8 mouse cellular contexts compared by ENCODE assay signal in genomic region chr11:73049335-73049734, GRCm38 (mm10). TPM values are rescaled to one million over a fixed set of nuclear protein-coding genes. Genes with fewer than 3 reads are reported as not detected.
DNase-seq lines count a peak whose midpoint lies in the region; ATAC-seq and TF ChIP-seq lines count a peak whose summit lies in the region.

No protein-coding gene starts in this region.

- no peak for ATAC-seq in heart, embryonic 11.5 days (replicated peaks; ENCODE audit: insufficient number of reproducible peaks, low FRiP score, low TSS enrichment)
- no peak for ATAC-seq in kidney, embryonic 16.5 days (ENCODE audit: low FRiP score, low TSS enrichment)
- ATAC-seq in liver, embryonic 12.5 days, result no peak
- ATAC-seq in stomach, embryonic 15.5 days (ENCODE audit: insufficient read depth, low FRiP score, low read depth), result no peak

- no peak overlapping the region for H3K4me3 ChIP-seq in bone marrow, adult 2 months (replicated peaks; ENCODE audit: control insufficient read depth, low read depth, low read length)
- H3K4me3 ChIP-seq in embryonic fibroblast, embryonic 13.5 days (ENCODE audit: insufficient read depth, low read length), result peak overlapping the region; percentile 85
- peak overlapping the region; percentile 58; the same call in 1 of the 2 replicates for H3K4me3 ChIP-seq in heart, embryonic 11.5 days (ENCODE audit: low read depth, low read length)
- H3K4me3 ChIP-seq in kidney, embryonic 16.5 days (ENCODE audit: low read length), result peak overlapping the region; percentile 93; the same call in 1 of the 2 replicates
- peak overlapping the region; percentile 95 for H3K4me3 ChIP-seq in liver, embryonic 12.5 days
- H3K4me3 ChIP-seq in stomach, embryonic 15.5 days (replicated peaks), result peak overlapping the region; percentile 95

- TF ChIP-seq POLR2A in bone marrow, adult 2 months (IDR thresholded peaks at IDR 0.05; ENCODE audit: borderline replicate concordance, control insufficient read depth, low read depth, low read length), result no peak
- TF ChIP-seq POLR2A in embryonic fibroblast, embryonic 13.5 days (IDR thresholded peaks at IDR 0.05; ENCODE audit: low read depth, low read length), result no peak

- H3K36me3 ChIP-seq in heart, embryonic 11.5 days (ENCODE audit: control insufficient read depth, insufficient read depth, low read length), result peaks cover 9% of the 10 kb centered on the region
- peaks cover 20% of the 10 kb centered on the region for H3K36me3 ChIP-seq in kidney, embryonic 16.5 days (ENCODE audit: insufficient read depth, low read length)
- H3K36me3 ChIP-seq in liver, embryonic 12.5 days, result peaks cover 44% of the 10 kb centered on the region
- H3K36me3 ChIP-seq in stomach, embryonic 15.5 days, result peaks cover 16% of the 10 kb centered on the region; the same call in 1 of the 2 replicates

- 0 out of 2 replicates have a peak overlapping the region, but pooled peaks have one; percentile 34 for H3K9ac ChIP-seq in heart, embryonic 11.5 days (ENCODE audit: low read depth, low read length)
- H3K9ac ChIP-seq in kidney, embryonic 16.5 days (replicated peaks; ENCODE audit: low read length), result peak overlapping the region; percentile 33; the same call in 1 of the 2 replicates
- H3K9ac ChIP-seq in liver, embryonic 12.5 days, result peak overlapping the region; percentile 94
- H3K9ac ChIP-seq in stomach, embryonic 15.5 days, result no peak overlapping the region

- no peak overlapping the region for H3K27ac ChIP-seq in bone marrow, adult 2 months (ENCODE audit: control insufficient read depth, insufficient read depth, low read depth, low read length, poor library complexity)
- no peak overlapping the region for H3K27ac ChIP-seq in embryonic fibroblast, embryonic 13.5 days (ENCODE audit: insufficient read depth, low read length)
- H3K27ac ChIP-seq in heart, embryonic 11.5 days (ENCODE audit: low read depth, low read length), result peak overlapping the region; percentile 22; the same call in 1 of the 2 replicates
- 0 out of 2 replicates have a peak overlapping the region, but pooled peaks have one; percentile 25 for H3K27ac ChIP-seq in kidney, embryonic 16.5 days (ENCODE audit: low read length)
- peak overlapping the region; percentile 90; the same call in 1 of the 2 replicates for H3K27ac ChIP-seq in liver, embryonic 12.5 days
- no peak overlapping the region for H3K27ac ChIP-seq in stomach, embryonic 15.5 days

- 14% methylated on average over 4 of the region's 4 CpGs for WGBS in bone marrow, adult 2 months
- WGBS in heart, embryonic 11.5 days (ENCODE audit: insufficient replicate concordance), result 8% methylated on average over 4 of the region's 4 CpGs
- WGBS in kidney, embryonic 16.5 days, result 5% methylated on average over 4 of the region's 4 CpGs
- 6% methylated on average over 4 of the region's 4 CpGs for WGBS in liver, embryonic 12.5 days (ENCODE audit: insufficient replicate concordance)
- 3% methylated on average over 4 of the region's 4 CpGs for WGBS in stomach, embryonic 15.5 days

- peak overlapping the region; percentile 88 for H3K4me2 ChIP-seq in heart, embryonic 11.5 days
- peak overlapping the region; percentile 85 for H3K4me2 ChIP-seq in kidney, embryonic 16.5 days (replicated peaks; ENCODE audit: low read depth, low read length)
- H3K4me2 ChIP-seq in liver, embryonic 12.5 days, result peak overlapping the region; percentile 83
- peak overlapping the region; percentile 56 for H3K4me2 ChIP-seq in stomach, embryonic 15.5 days

- peak; percentile 68 for DNase-seq in CD4-positive helper T cell, adult 2 months (ENCODE audit: low read depth, low spot score)
- DNase-seq in natural killer cell, adult 2 months (ENCODE audit: low spot score in 2 of 2), result peak; percentile 40 to 57

- no peaks in the 10 kb centered on the region for H3K27me3 ChIP-seq in heart, embryonic 11.5 days (ENCODE audit: control insufficient read depth, insufficient read depth, low read length)
- H3K27me3 ChIP-seq in kidney, embryonic 16.5 days (ENCODE audit: insufficient read depth, low read length), result no peaks in the 10 kb centered on the region
- H3K27me3 ChIP-seq in liver, embryonic 12.5 days (replicated peaks), result no peaks in the 10 kb centered on the region
- H3K27me3 ChIP-seq in stomach, embryonic 15.5 days (replicated peaks), result no peaks in the 10 kb centered on the region

- peak; percentile 77 for TF ChIP-seq CTCF in bone marrow, adult 2 months (IDR thresholded peaks at IDR 0.05; ENCODE audit: control insufficient read depth, insufficient read depth, low read length)
- peak; percentile 43; the same call in 1 of the 2 replicates for TF ChIP-seq CTCF in embryonic fibroblast, embryonic 13.5 days (IDR thresholded peaks at IDR 0.05; ENCODE audit: borderline replicate concordance, insufficient read depth, low read length)

- no peaks in the 10 kb centered on the region for H3K9me3 ChIP-seq in heart, embryonic 11.5 days (replicated peaks; ENCODE audit: control insufficient read depth, low read length)
- H3K9me3 ChIP-seq in kidney, embryonic 16.5 days (ENCODE audit: low read length), result no peaks in the 10 kb centered on the region
- no peaks in the 10 kb centered on the region for H3K9me3 ChIP-seq in liver, embryonic 12.5 days (replicated peaks)
- no peaks in the 10 kb centered on the region for H3K9me3 ChIP-seq in stomach, embryonic 15.5 days

- no peaks in the 10 kb centered on the region; the same call in none of the 2 replicates for H3K4me1 ChIP-seq in bone marrow, adult 2 months (ENCODE audit: control insufficient read depth, insufficient read depth, low read length)
- H3K4me1 ChIP-seq in embryonic fibroblast, embryonic 13.5 days (ENCODE audit: control insufficient read depth, insufficient read depth, low read length), result no peaks in the 10 kb centered on the region
- peaks cover 22% of the 10 kb centered on the region for H3K4me1 ChIP-seq in heart, embryonic 11.5 days (ENCODE audit: control insufficient read depth, insufficient read depth, low read length)
- H3K4me1 ChIP-seq in kidney, embryonic 16.5 days (ENCODE audit: insufficient read depth, low read length), result peaks cover 18% of the 10 kb centered on the region
- H3K4me1 ChIP-seq in liver, embryonic 12.5 days, result peaks cover 26% of the 10 kb centered on the region
- peaks cover 12% of the 10 kb centered on the region; the same call in 1 of the 2 replicates for H3K4me1 ChIP-seq in stomach, embryonic 15.5 days

RNA-seq across cellular contexts. Expression of gene Ncbp3, which starts 1.8 kb away (rescaled TPM):
- 6.8 and 8.0 TPM in 2 replicates for polyA plus RNA-seq in bone marrow, adult 2 months (2011; ENCODE audit: insufficient read depth, insufficient read length, low replicate concordance, missing spikeins)
- polyA plus RNA-seq in embryonic fibroblast, embryonic 13.5 days (2011; ENCODE audit: insufficient read length, low read depth, missing spikeins), result 10.2 and 11.1 TPM in 2 replicates
- 9.6 and 10.3 TPM in 2 replicates for polyA plus RNA-seq in heart, embryonic 11.5 days (2014; fragmentation: Nextera tagmentation; extraction: Ambion mirVana)
- 11.1 and 12.7 TPM in 2 replicates for polyA plus RNA-seq in kidney, embryonic 16.5 days (2015; fragmentation: Nextera tagmentation; extraction: Ambion mirVana)
- 7.5 and 7.9 TPM in 2 replicates for polyA plus RNA-seq in liver, embryonic 12.5 days (2016; fragmentation: Nextera tagmentation; extraction: Ambion mirVana)
- polyA plus RNA-seq in stomach, embryonic 15.5 days (2015; fragmentation: Nextera tagmentation; extraction: Ambion mirVana), result 10.4 and 12.0 TPM in 2 replicates

RNA-seq across cellular contexts. Expression of gene Camkk1, which starts 30.5 kb away (rescaled TPM):
- 3.3 and 8.7 TPM in 2 replicates for polyA plus RNA-seq in bone marrow, adult 2 months (2011; ENCODE audit: insufficient read depth, insufficient read length, low replicate concordance, missing spikeins)
- 4.2 and 6.7 TPM in 2 replicates for polyA plus RNA-seq in embryonic fibroblast, embryonic 13.5 days (2011; ENCODE audit: insufficient read length, low read depth, missing spikeins)
- 1.3 and 1.5 TPM in 2 replicates for polyA plus RNA-seq in heart, embryonic 11.5 days (2014; fragmentation: Nextera tagmentation; extraction: Ambion mirVana)
- 7.4 and 7.7 TPM in 2 replicates for polyA plus RNA-seq in kidney, embryonic 16.5 days (2015; fragmentation: Nextera tagmentation; extraction: Ambion mirVana)
- polyA plus RNA-seq in liver, embryonic 12.5 days (2016; fragmentation: Nextera tagmentation; extraction: Ambion mirVana), result 1.8 and 1.9 TPM in 2 replicates
- 10.6 and 10.9 TPM in 2 replicates for polyA plus RNA-seq in stomach, embryonic 15.5 days (2015; fragmentation: Nextera tagmentation; extraction: Ambion mirVana)

RNA-seq across cellular contexts. Expression of gene Itgae, which starts 41.0 kb away (rescaled TPM):
- 1.2 TPM in 1 of 2 replicates, not detected in the other for polyA plus RNA-seq in bone marrow, adult 2 months (2011; ENCODE audit: insufficient read depth, insufficient read length, low replicate concordance, missing spikeins)
- polyA plus RNA-seq in embryonic fibroblast, embryonic 13.5 days (2011; ENCODE audit: insufficient read length, low read depth, missing spikeins), result not detected in 2 replicates
- 0.31 and 0.34 TPM in 2 replicates for polyA plus RNA-seq in heart, embryonic 11.5 days (2014; fragmentation: Nextera tagmentation; extraction: Ambion mirVana)
- 0.24 and 0.44 TPM in 2 replicates for polyA plus RNA-seq in kidney, embryonic 16.5 days (2015; fragmentation: Nextera tagmentation; extraction: Ambion mirVana)
- polyA plus RNA-seq in liver, embryonic 12.5 days (2016; fragmentation: Nextera tagmentation; extraction: Ambion mirVana), result 0.14 and 0.19 TPM in 2 replicates
- 0.33 and 0.57 TPM in 2 replicates for polyA plus RNA-seq in stomach, embryonic 15.5 days (2015; fragmentation: Nextera tagmentation; extraction: Ambion mirVana)

RNA-seq across cellular contexts. Expression of gene P2rx1, which starts 50.4 kb away (rescaled TPM):
- polyA plus RNA-seq in bone marrow, adult 2 months (2011; ENCODE audit: insufficient read depth, insufficient read length, low replicate concordance, missing spikeins), result 19.8 and 31.7 TPM in 2 replicates
- not detected in 2 replicates for polyA plus RNA-seq in embryonic fibroblast, embryonic 13.5 days (2011; ENCODE audit: insufficient read length, low read depth, missing spikeins)
- 2.9 and 4.0 TPM in 2 replicates for polyA plus RNA-seq in heart, embryonic 11.5 days (2014; fragmentation: Nextera tagmentation; extraction: Ambion mirVana)
- 1.7 and 3.1 TPM in 2 replicates for polyA plus RNA-seq in kidney, embryonic 16.5 days (2015; fragmentation: Nextera tagmentation; extraction: Ambion mirVana)
- 12.7 and 15.0 TPM in 2 replicates for polyA plus RNA-seq in liver, embryonic 12.5 days (2016; fragmentation: Nextera tagmentation; extraction: Ambion mirVana)
- 33.7 and 52.1 TPM in 2 replicates for polyA plus RNA-seq in stomach, embryonic 15.5 days (2015; fragmentation: Nextera tagmentation; extraction: Ambion mirVana)

Comparison
In these comparisons a context has a peak if more than half of its experiments do, and no peak if none do; other contexts are left out.
1. H3K27ac ChIP-seq: peak in heart, embryonic 11.5 days (single experiment), kidney, embryonic 16.5 days (single experiment) and liver, embryonic 12.5 days (single experiment); none in bone marrow, adult 2 months (single experiment), embryonic fibroblast, embryonic 13.5 days (single experiment) and stomach, embryonic 15.5 days (single experiment).
2. Peak in every context shown above with its lines, with median percentiles within 50 percentile points of each other: H3K4me2 ChIP-seq.